Mouse (Mus musculus): ENCODE data around the gene Armc5.

- TF ChIP-seq CTCF (IDR thresholded peaks at IDR 0.05; ENCODE audit: low read depth, low read length) (no peak), POLR2A (IDR thresholded peaks at IDR 0.05; ENCODE audit: borderline replicate concordance, low read depth, low read length) (no peak)
These were observed 42.6 kb downstream of the Armc5 start for GRCm38 (mm10) chr7:128279750-128280149.
